Mouse (Mus musculus) kidney, embryonic 14.5 days (tissue): ENCODE data around the gene Rps6kl1. TPM values are rescaled to one million over a fixed set of nuclear protein-coding genes. Genes with fewer than 3 reads are reported as not detected.

Experiments
- ATAC-seq: fragments of 200-750 bp; cut with Nextera tagmentation; 2 replicates; pipeline ENCODE4 v1.8.0; 2017; ENCODE audit warnings: moderate number of reproducible peaks, mild to moderate bottlenecking, moderate TSS enrichment, moderate library complexity; ENCODE audit not compliant: low FRiP score, low TSS enrichment
- H3K27ac ChIP-seq: fragments of 300-500 bp; sonication (generic); 2 replicates; pipeline ENCODE4 v1.5.1; 2014; ENCODE audit warnings: low read depth, mild to moderate bottlenecking, low read length, moderate library complexity, mixed read lengths
- H3K27me3 ChIP-seq: fragments of 300-500 bp; sonication (generic); 2 replicates; pipeline ENCODE4 v1.6.1; 2014; ENCODE audit warnings: mild to moderate bottlenecking, low read length; ENCODE audit not compliant: control insufficient read depth, insufficient read depth
- H3K36me3 ChIP-seq: fragments of 300-500 bp; sonication (generic); 2 replicates; pipeline ENCODE4 v1.6.1; 2014; ENCODE audit warnings: low read length, mixed read lengths; ENCODE audit not compliant: control insufficient read depth, insufficient read depth
- H3K4me1 ChIP-seq: fragments of 300-500 bp; sonication (generic); 2 replicates; pipeline ENCODE4 v1.6.1; 2014; ENCODE audit warnings: low read length, mixed read lengths; ENCODE audit not compliant: control insufficient read depth, insufficient read depth
- H3K4me2 ChIP-seq: fragments of 300-500 bp; sonication (generic); replicated peaks from 2 replicates; pipeline ENCODE4 v1.6.1; 2014; ENCODE audit warnings: low read depth, mild to moderate bottlenecking, low read length
- H3K4me3 ChIP-seq: fragments of 300-500 bp; sonication (generic); 2 replicates; pipeline ENCODE4 v1.5.1; 2014; ENCODE audit warnings: mild to moderate bottlenecking, low read length
- H3K9ac ChIP-seq: fragments of 300-500 bp; sonication (generic); 2 replicates; pipeline ENCODE4 v1.6.1; 2014; ENCODE audit warnings: low read depth, mild to moderate bottlenecking, low read length, moderate library complexity
- H3K9me3 ChIP-seq: fragments of 300-500 bp; sonication (generic); 2 replicates; pipeline ENCODE4 v1.6.1; 2016; ENCODE audit warnings: low read length; ENCODE audit not compliant: control insufficient read depth
- WGBS: fragments of 180-500 bp; shearing (Covaris S2); extraction: QIAGEN DNeasy Blood & Tissue Kit; methylation state at CpG from one replicate; pipeline ENCODE4 v1.1.7; 2014; 5-methylcytosine and 5-hydroxymethylcytosine counted together
- polyA plus RNA-seq: library from polyadenylated mRNA; unstranded; fragments of >200 nt; fragmentation: Nextera tagmentation; extraction: Ambion mirVana; gene quantifications from 2 replicates; pipeline ENCODE4 v1.2.1, GENCODE M21; 2014

The Rps6kl1 gene
- polyA plus RNA-seq, 1 experiment from 2014 or later: 0.61 TPM

DNA sequence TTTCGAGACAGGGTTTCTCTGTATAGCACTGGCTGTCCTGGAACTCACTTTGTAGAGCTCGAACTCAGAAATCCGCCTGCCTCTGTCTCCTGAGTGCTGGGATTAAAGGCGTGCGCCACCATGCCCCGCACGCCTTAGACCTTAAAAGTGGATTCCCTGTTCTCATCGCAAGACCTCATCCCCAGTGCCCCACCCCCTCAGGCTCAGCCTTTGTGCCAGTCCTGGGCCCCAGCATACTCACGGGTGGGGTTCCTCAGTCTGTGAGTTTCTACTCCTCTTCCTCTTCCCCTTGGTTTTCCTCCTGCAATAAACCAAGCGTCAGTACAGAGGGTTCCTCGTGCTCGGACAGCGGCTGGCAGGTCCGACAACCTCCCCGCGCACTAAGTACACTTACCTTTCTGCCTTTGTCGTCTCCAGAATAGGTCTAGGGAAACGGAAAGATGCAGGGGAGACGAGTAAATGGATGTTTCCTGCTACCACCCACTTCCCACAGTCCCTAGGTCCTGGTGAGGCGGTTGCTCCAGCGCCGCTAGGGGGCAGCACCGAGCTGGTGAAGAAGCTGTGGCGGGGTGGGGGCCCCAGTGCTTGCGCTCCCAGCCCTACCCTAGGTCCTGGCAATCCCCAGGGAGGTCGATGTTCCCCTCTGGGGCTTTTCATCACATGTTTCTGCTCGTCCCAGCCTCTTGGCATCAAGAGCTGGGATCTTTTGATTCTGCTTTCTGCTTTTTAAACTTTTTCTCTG lies 18.2 kb upstream of the Rps6kl1 start:
- 30% methylated on average over 27 of the region's 27 CpGs for whole genome bisulfite sequencing
- ATAC-seq: peak; percentile 78; the same call in 1 of the 2 replicates
- H3K36me3 ChIP-seq: peaks cover 9% of the 10 kb centered on the region
- H3K9me3 ChIP-seq: no peaks in the 10 kb centered on the region
- no peaks in the 10 kb centered on the region for H3K27me3 ChIP-seq
- no peak overlapping the region for H3K4me3 ChIP-seq
- H3K4me1 ChIP-seq: no peaks in the 10 kb centered on the region
- H3K4me2 ChIP-seq: peak overlapping the region; percentile 21
- H3K27ac ChIP-seq: no peak overlapping the region
- peak overlapping the region; percentile 5; the same call in 1 of the 2 replicates for H3K9ac ChIP-seq

DNA sequence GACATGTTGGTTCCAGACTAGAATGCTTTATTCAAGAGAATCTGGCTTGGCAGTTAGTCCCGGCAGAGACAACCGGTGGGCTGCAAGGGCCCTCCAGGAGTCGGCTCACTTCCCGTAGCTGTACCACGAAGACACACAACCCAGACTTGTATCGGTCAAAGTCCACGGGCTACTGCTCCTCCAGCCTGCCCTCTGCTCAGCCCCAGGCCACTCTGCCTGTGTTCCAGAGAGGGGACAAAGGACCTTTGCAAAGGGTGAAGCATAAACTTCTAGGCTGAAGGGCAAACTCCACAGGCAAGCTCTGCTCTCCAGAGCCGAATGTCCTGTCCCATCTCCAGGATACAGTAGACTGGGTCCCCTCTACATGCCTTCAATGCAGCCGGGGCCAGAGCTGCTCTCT lies 15.6 kb upstream of the Rps6kl1 start:
- peaks cover 9% of the 10 kb centered on the region for H3K36me3 ChIP-seq
- H3K4me2 ChIP-seq: no peak overlapping the region
- H3K9me3 ChIP-seq: no peaks in the 10 kb centered on the region
- no peak overlapping the region for H3K27ac ChIP-seq
- no peaks in the 10 kb centered on the region for H3K4me1 ChIP-seq
- no peak overlapping the region for H3K4me3 ChIP-seq
- ATAC-seq: no peak
- H3K9ac ChIP-seq: no peak overlapping the region
- no peaks in the 10 kb centered on the region for H3K27me3 ChIP-seq
- 86% methylated on average over 9 of the region's 9 CpGs for WGBS

DNA sequence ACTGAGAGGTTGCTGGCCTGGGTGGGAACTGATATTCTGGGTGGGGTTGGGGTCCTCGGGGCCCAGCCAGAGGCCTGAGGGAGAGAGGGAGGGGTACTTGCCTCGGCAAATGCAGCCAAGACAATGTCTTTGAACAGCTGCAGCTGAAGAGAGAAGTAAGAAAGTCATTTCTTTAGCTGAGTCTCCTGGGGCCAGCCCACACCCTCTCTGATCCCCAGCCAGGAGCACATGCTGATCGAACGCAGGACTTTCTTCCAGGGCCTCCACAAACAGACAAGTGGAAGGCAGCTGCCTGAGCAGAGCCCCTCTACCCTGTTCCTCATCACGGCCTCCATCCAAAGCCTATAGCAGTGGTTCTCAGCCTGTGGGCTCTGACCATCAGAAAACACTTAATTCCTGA lies 13.9 kb upstream of the Rps6kl1 start:
- H3K9ac ChIP-seq: no peak overlapping the region
- ATAC-seq: no peak
- no peak overlapping the region for H3K4me3 ChIP-seq
- WGBS: 89% methylated on average over 5 of the region's 5 CpGs
- peaks cover 9% of the 10 kb centered on the region for H3K36me3 ChIP-seq
- H3K27ac ChIP-seq: no peak overlapping the region
- H3K4me2 ChIP-seq: no peak overlapping the region
- H3K9me3 ChIP-seq: no peaks in the 10 kb centered on the region
- no peaks in the 10 kb centered on the region for H3K27me3 ChIP-seq
- no peaks in the 10 kb centered on the region for H3K4me1 ChIP-seq

DNA sequence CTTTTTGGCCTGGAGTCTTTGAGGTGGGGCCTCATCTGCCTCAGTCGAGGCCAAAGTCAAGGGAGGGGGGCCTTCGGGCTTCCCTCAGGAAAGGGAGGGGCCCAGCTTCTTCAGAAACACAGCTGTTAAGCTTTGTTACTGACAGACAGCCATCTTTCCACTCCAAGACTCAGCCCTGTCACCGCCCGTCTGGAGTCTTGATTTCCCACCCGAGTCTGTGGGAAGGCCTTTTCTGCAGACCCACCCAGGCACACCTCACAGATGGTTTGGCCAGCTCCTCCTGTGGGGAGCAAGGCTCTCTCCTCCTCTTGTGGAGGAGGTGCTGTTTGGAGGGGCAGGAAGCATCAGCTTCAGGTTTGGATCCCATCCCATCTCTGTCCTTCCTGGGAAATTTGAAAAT lies 8.5 kb upstream of the Rps6kl1 start:
- WGBS: 83% methylated on average over 5 of the region's 5 CpGs
- H3K4me3 ChIP-seq: no peak overlapping the region
- no peak for ATAC-seq
- no peaks in the 10 kb centered on the region for H3K36me3 ChIP-seq
- no peak overlapping the region for H3K27ac ChIP-seq
- H3K9ac ChIP-seq: no peak overlapping the region
- no peaks in the 10 kb centered on the region for H3K27me3 ChIP-seq
- H3K4me2 ChIP-seq: no peak overlapping the region
- H3K4me1 ChIP-seq: no peaks in the 10 kb centered on the region
- H3K9me3 ChIP-seq: no peaks in the 10 kb centered on the region

DNA sequence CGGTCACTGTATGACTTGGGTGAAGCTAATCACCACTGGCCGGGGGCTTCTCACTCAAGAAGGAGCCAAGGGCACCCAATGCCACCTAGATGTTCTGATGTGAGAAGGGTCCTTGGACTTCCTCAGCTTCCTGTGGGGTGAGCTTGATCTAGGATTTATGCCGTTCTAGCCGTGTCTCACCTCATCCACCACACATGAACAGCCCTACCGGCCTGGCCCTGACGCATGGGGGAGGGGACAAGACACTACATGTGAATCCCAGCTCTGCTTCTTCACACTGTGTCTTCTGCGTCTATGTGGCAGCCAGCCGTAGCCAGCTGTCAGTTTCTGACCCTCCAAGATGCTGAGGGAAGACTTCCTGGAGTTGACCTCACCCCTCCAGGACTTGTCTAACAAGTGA lies 7.7 kb upstream of the Rps6kl1 start:
- H3K4me2 ChIP-seq: no peak overlapping the region
- no peak overlapping the region for H3K9ac ChIP-seq
- H3K4me3 ChIP-seq: no peak overlapping the region
- no peaks in the 10 kb centered on the region for H3K36me3 ChIP-seq
- H3K4me1 ChIP-seq: no peaks in the 10 kb centered on the region
- no peak overlapping the region for H3K27ac ChIP-seq
- H3K27me3 ChIP-seq: no peaks in the 10 kb centered on the region
- 89% methylated on average over 8 of the region's 8 CpGs for WGBS
- no peak for ATAC-seq
- H3K9me3 ChIP-seq: no peaks in the 10 kb centered on the region

DNA sequence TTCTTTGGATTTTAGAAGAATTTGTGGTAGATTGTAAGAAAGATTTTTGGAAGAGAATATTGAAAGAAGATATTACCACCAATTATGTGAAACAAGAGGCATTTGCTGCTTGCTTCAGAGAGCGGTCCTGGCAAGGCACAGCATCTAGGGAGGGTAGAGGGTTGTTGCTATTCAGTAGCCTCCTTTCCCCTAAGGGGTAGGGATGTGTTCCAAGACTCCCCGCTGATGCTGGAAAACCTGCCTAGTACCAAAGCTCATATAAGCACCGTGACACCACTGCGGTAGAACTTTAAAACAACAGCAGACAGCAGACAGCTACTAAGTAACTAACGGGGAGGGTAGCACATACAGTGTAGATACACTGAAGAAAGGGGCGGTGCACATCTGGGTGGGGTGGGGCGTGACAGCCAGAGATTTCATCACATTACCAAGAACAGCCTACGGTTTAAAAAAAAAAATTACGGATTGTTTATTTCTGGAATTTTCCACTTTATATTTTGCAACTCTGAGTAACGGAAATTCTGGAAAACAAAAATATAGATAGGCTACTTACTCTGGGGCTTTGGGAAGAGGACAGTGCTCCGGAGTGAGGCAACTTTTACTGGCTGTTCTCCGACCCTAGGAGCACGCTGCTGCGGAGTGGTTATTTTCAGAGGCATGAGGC lies 6.9 kb upstream of the Rps6kl1 start:
- Histone ChIP-seq H3K4me3 (no peak overlapping the region), H3K9me3 (no peaks in the 10 kb centered on the region), H3K27ac (no peak overlapping the region), H3K36me3 (no peaks in the 10 kb centered on the region), H3K4me1 (no peaks in the 10 kb centered on the region), H3K4me2 (no peak overlapping the region), H3K27me3 (no peaks in the 10 kb centered on the region), H3K9ac (no peak overlapping the region)
- no peak for ATAC-seq
- WGBS: 92% methylated on average over 14 of the region's 14 CpGs

DNA sequence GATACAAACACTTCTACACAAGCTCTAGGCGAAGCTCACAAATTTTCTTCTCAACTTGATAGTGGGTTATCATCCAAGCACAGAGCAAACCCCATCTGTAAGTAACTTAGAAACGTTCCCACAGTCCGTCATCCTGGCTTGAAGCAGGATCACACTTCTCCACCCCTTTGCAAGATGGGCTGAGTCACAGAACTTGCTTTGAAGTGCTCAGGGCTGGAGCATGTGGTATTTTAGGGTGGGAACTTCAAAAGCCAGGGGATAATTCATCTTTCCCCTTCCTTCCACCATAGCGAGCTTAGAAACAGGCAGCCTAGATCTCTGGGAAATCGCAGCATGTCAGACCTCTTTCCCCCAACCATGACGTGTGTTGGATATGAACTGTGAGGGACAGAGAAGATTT lies 5.3 kb upstream of the Rps6kl1 start:
- Histone ChIP-seq H3K27me3 (no peaks in the 10 kb centered on the region), H3K9ac (no peak overlapping the region), H3K36me3 (no peaks in the 10 kb centered on the region), H3K4me3 (no peak overlapping the region), H3K4me1 (no peaks in the 10 kb centered on the region), H3K4me2 (no peak overlapping the region), H3K9me3 (no peaks in the 10 kb centered on the region), H3K27ac (no peak overlapping the region)
- WGBS: 24% methylated on average over 6 of the region's 6 CpGs
- ATAC-seq: no peak

DNA sequence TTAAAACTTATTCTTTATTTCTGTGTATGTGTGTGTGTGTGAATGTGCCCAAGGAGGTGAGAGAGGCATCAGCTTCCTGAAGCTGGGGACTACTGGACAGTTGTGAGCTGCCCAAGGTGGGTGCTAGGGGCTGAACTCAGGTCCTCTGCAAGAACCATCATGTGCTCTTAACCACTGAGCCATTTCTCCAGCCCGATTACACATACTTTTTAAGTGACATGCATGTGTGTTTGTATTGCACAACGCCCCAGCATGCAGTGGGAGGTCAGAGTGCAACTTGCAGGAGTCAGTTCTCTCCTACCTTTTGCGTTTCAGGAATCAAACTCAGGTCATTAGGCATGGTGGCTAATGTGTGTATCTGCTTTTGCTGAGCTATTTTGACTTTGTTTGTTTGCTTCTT lies 1.9 kb upstream of the Rps6kl1 start:
- Histone ChIP-seq H3K4me3 (no peak overlapping the region), H3K27me3 (peaks cover 14% of the 10 kb centered on the region), H3K27ac (no peak overlapping the region), H3K9ac (no peak overlapping the region), H3K36me3 (no peaks in the 10 kb centered on the region), H3K4me1 (0 out of 2 replicates have a peak, but pooled peaks cover 10% of the 10 kb centered on the region), H3K9me3 (no peaks in the 10 kb centered on the region), H3K4me2 (no peak overlapping the region)
- ATAC-seq: no peak
- WGBS: 77% methylated on average over 3 of the region's 3 CpGs

DNA sequence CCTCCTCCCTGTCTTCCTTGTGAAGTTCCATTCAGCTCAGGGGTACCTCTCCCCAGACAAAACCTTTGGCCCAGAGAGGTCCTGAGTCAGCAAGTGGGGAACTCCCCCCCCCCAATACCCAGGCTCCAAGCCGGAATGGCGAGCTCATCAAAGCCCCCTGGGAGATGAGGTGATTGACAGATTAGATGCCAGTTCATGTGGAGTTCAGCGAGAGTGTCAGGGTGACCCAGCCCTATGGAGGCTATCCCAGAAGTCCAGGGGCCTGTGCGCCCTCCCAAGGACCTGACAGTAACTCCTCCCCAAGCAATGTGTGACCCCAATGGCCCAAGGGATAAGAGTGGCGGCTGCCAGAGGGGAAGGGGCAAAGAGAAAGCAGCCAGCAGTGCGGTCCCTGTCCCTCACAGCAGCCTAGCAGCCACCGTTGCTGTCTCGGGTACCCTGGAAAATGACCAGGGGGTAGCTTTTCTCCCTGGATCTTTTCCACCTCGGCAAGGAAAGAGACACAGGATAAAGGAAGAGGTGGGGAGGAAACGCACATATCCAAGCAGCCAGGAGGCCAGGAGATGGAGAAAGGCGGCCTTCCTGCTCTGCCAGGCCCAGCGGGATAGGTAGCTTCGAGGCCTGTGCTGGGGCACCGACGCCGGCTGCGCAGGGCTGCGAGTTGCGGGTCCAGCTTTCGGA lies 603 bp downstream of the Rps6kl1 start:
- WGBS: 12% methylated on average over 20 of the region's 20 CpGs
- H3K9ac ChIP-seq: peak overlapping the region; percentile 18; the same call in 1 of the 2 replicates
- no peak overlapping the region for H3K27ac ChIP-seq

More for the DNA sequence above, 603 bp downstream of the Rps6kl1 start:
- no peak for ATAC-seq
- H3K4me3 ChIP-seq: peak overlapping the region; percentile 28; the same call in 1 of the 2 replicates
- H3K36me3 ChIP-seq: no peaks in the 10 kb centered on the region
- peak overlapping the region; percentile 44 for H3K4me2 ChIP-seq
- no peaks in the 10 kb centered on the region for H3K9me3 ChIP-seq
- peaks cover 21% of the 10 kb centered on the region for H3K4me1 ChIP-seq
- H3K27me3 ChIP-seq: peaks cover 14% of the 10 kb centered on the region
